Mouse (Mus musculus) kidney, postnatal 4 days (tissue): ENCODE measurements around the gene Ptprn2.

Experiments
- DNase-seq, 2 experiments: peaks; one replicate each; pipeline ENCODE4 v3.0.0; 2021; ENCODE audit warnings: mixed read lengths in 2 of 2

Ptprn2 gene

GRCm38 (mm10) chr12:117016753-117017595 is 531.5 kb downstream of the Ptprn2 start:
- no peak for DNase-seq

DNA sequence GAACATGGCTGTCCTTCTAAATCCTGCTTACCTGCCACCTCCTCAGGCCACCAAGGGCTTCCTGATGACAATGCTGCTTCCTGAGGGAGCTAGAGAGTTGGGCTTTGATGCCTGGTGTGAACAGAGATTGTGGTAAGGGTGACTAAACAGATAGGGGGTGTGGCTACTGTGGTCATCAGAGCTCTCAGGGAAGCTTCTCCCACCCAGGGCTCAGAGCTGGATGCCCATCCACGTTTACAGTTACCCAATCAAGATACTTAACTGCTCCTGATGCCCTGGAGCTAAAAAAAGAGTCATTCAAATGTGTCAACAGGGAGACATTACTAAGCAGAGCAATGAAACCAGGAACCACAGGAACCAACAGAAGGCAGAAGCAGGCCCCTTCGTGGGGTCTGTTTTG is 532.4 kb downstream of the Ptprn2 start:
- DNase-seq = no peak

DNA sequence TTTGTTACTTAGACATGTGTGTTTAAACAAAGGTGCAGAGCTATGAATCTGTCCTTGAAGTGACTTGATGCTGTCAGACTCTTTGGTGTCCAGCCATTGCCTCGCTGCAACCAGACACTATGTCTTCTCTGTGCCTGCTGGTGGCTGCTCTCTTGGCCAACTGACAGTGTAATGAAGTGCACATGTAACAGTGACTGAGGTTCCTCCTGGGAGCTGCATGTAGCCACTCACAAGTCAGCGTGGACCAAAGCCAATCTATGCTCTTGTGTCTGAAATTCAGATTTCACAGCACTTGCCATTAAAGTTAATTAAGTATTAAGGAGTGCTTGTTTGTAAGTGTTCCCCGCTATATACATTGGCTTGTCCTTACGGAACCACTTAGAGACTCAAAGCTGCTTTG is 537.7 kb downstream of the Ptprn2 start:
- no peak for DNase-seq

GRCm38 (mm10) chr12:117024916-117025315 is 539.4 kb downstream of the Ptprn2 start:
- no peak for DNase-seq

DNA sequence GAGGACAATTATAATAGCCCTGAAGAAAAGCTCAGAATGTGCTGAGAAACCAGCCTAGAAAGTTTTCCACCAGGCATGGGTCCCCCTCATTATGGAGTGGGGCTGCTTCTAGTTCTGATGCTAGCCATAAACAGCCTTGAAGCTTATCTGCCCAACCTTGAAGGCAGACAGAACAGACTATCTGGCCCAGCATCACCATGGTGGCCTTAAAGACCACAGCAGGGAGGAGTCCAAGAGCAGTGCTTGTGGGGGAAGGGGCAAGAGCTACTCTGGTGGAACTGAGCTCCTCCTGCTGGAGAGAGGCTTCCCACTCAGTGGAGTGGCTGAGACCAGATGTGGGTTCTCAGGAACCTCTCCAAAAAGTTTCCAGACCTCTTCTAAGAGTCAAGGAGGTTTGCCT is 540.2 kb downstream of the Ptprn2 start:
- no peak for DNase-seq

DNA sequence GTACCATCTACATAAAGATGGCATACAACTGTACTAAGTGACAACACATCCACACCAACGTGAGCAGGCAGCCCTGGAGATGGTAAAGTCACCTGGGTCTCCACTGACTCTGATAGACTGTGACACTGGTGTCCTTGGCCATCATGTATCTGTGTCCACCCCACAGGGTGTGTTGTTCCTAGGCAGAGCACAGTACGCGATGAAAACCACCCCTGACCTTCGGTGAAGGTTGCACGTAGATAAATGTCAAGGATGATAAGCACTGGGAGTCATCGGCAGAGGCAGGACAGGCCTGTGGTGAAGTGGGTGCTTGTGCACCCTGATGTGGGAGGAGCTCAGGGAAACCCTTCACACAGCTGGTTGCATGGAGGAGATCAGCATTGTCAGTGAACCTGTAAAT is 541.8 kb downstream of the Ptprn2 start:
- no peak for DNase-seq

- DNase-seq = no peak
Measured at GRCm38 (mm10) chr12:117028333-117028961, 542.9 kb downstream of the Ptprn2 start.

DNA sequence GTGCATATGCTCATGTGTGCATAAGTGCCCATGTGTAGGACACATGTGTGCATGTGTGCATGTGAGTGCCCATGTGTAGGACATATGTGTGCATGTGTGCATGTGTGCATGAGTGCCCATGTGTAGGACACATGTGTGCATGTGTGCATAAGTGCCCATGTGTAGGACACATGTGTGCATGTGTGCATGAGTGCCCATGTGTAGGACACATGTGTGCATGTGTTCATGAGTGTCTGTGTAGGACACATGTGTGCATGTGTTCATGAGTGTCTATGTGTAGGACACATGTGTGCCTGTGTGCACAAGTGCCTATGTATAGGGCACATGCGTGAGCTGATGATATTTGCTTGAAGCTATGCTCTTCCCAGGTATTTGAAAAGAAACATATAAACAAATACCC is 547.7 kb downstream of the Ptprn2 start:
- no peak for DNase-seq

GRCm38 (mm10) chr12:117034506-117034905 is 549.0 kb downstream of the Ptprn2 start:
- DNase-seq = no peak

DNA sequence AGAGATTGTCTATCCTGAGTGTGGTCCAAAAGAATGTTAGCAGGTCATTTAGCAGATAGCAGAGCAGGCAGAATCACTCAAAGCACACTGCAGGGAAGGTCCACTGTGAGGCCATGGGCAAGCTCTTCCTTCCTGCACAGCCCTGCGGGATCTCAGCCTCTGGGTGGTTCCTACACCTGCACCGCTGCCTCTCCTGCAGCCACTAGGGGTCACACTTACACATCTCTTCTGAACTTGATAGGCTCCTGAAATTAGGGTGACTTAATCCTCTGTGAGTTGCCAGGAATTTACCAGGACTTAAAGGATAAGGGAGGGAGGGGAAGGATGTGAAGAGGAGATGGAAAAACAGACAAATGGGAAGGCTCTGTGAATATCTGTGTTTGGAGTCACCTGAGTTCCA is 549.7 kb downstream of the Ptprn2 start:
- peak; percentile 71 to 75 for DNase-seq

GRCm38 (mm10) chr12:117039411-117039810 is 553.9 kb downstream of the Ptprn2 start:
- no peak for DNase-seq

GRCm38 (mm10) chr12:117041409-117041808 is 555.9 kb downstream of the Ptprn2 start:
- DNase-seq = no peak

DNA sequence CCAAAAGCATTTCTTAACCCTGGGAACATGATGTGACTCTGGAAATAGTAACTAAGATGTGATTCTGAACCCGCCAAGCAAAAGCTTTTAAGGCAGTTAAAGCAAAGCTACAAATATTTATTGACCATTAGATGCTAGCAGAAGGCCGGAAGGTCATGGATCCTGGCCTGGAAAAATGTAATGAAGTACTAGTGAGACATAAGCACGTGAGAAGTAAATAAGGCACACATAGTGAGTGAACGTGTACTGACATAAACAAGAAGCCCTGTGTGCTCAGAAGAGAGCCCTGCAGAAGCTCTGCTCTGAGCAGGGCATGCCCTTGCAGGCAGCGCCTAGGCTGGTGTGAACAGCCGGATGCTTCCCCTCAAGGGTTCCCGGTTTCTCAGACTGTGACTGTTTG is 557.2 kb downstream of the Ptprn2 start:
- no peak for DNase-seq

- DNase-seq = peak in 1 of 2 experiments; percentile 14
Measured at GRCm38 (mm10) chr12:117047384-117048251, 562.1 kb downstream of the Ptprn2 start.

DNA sequence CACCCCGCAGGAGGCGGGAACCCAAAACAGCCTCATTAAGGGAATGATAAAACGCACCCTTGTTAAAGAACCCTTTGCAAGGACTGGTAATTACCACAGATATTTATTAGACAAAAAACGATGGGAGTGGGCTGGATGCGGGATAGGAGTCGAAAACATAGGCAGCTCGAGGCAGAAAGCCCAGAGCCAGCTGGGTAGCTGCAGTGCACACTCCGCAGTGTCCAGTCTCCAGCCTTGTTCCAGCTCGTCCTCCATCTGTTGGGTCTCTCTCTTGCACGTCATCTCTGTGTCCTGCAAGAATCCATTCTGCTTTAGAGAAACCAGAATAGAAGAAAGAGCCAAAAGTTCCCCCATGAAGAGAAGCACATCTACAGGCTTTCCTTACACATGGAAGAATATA is 564.3 kb downstream of the Ptprn2 start:
- DNase-seq = no peak

DNA sequence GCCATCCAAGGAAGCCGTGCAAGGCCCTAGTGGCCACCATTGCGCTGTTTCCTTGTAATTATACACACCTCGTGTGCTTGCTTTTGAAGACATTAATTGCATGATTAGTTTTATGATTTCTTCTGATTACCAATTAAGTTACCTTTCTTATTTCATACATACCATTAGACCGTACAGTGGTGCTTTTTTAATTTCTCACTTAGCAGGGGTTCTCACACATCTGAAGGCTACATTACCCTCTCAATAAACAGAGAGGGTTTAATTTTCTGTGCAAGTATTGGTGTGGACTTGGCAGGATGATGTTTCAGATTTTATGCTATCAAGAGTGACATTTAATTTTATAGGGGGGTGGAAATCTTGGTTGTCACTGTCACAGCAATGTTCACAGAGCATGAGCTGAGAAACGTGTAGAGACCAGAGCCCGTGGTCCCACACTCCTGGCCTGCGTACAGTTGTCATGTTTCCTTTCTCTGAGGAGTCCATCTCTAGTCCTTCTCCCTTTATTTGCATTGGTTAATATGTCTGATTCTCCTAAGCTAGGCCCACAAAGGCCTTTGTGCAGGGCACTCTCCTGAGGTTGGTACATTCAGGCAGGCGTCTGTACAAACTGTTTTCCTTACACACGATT is 567.8 kb downstream of the Ptprn2 start:
- DNase-seq = no peak

- peak; percentile 8 to 44 for DNase-seq
Measured at GRCm38 (mm10) chr12:117053851-117054769, 568.6 kb downstream of the Ptprn2 start.

- DNase-seq = no peak
Measured at GRCm38 (mm10) chr12:117054925-117055570, 569.5 kb downstream of the Ptprn2 start.

DNA sequence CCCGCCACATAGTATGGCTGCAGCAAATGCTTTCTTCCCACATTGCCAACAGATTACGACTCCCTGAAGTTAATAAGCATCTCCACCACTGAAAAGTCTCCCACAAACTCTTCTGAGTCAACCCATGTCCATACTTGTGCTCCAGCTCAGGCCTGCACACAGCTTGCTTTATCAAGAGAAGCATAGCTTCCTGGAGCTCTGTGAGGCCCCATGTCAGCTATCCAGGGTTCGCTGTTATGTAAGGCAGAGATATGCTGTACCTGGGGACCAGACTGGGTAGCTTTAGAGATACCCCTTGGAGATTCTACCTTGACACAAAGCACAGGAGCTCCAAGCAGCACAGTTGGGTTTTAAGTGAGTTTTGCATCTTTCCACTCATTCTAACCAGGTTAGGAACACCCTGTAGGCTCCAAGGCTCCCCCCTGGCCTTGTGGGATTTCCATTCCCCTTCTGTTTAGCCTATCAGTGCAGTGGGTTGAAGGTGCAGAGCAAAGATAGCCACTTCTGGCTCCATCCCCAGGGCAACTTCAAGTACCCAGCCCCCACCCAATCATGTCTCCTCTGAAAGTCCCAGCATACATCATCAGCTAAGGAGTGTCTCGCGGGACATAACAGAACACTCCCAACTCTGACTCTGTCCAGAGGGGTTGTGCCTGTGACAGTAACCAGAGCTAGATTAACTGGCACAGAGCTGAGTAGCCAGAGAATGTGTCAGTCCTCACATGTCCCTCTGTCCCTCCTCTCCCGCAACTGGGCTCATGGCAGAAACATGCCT is 572.9 kb downstream of the Ptprn2 start:
- DNase-seq = no peak

GRCm38 (mm10) chr12:117058975-117059374 is 573.5 kb downstream of the Ptprn2 start:
- no peak for DNase-seq
